Mouse (Mus musculus): ENCODE measurements around the gene Pkp4. TPM values are rescaled to one million over a fixed set of nuclear protein-coding genes. Genes with fewer than 3 reads are reported as not detected.
"Not testable (repeated sequence)": the region's sequence is repeated elsewhere in the genome, so short reads cannot be mapped to it uniquely, and the experiment has no call there.

The Pkp4 gene
- polyA plus RNA-seq, 1 experiment from 2014 or later, result 32.4 TPM

GRCm38 (mm10) chr2:59383852-59384776 lies 223.5 kb downstream of the Pkp4 start:
- H3K9me3 ChIP-seq, result no peaks in the 10 kb centered on the region
- H3K4me1 ChIP-seq, result no peaks in the 10 kb centered on the region
- no peak overlapping the region for H3K4me3 ChIP-seq
- no peak overlapping the region for H3K27ac ChIP-seq (replicated peaks)
- no peak for ATAC-seq (ENCODE audit: extremely low read depth, insufficient number of reproducible peaks, low FRiP score, low TSS enrichment)
- H3K4me2 ChIP-seq, result no peak overlapping the region
- 69% methylated on average over 10 of the region's 10 CpGs for WGBS
- H3K36me3 ChIP-seq, result no peaks in the 10 kb centered on the region
- H3K27me3 ChIP-seq (replicated peaks), result no peaks in the 10 kb centered on the region
- peak overlapping the region; percentile 19; the same call in 1 of the 2 replicates for H3K9ac ChIP-seq

GRCm38 (mm10) chr2:59385211-59385935 lies 224.7 kb downstream of the Pkp4 start:
- Histone ChIP-seq H3K4me3 (no peak overlapping the region), H3K4me2 (no peak overlapping the region), H3K4me1 (no peaks in the 10 kb centered on the region), H3K9me3 (no peaks in the 10 kb centered on the region), H3K27me3 (replicated peaks) (no peaks in the 10 kb centered on the region), H3K27ac (replicated peaks) (no peak overlapping the region), H3K9ac (no peak overlapping the region), H3K36me3 (no peaks in the 10 kb centered on the region)
- no peak for ATAC-seq (ENCODE audit: extremely low read depth, insufficient number of reproducible peaks, low FRiP score, low TSS enrichment)
- 56% methylated on average over 4 of the region's 4 CpGs for WGBS

DNA sequence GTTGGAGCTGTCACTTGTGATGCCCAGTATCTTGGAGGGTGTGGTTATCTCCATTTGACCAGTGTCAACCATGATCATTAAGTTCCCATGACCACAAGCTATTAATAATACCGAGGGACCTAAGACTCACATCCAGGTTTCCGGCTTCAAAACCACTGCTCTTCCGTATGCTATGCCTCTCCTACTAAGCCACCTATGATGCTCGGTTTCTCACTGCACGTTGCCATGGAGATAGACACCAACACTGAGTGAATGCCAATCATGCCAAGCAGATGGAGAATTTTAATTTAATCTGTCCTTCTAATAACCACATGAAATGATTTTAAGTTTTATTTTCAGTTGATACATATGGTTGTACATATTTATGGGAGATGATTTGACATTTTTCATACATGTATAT lies 229.3 kb downstream of the Pkp4 start:
- ATAC-seq (ENCODE audit: extremely low read depth, insufficient number of reproducible peaks, low FRiP score, low TSS enrichment), result no peak
- no peak overlapping the region for H3K4me2 ChIP-seq
- 80% methylated on average over 5 of the region's 5 CpGs for WGBS
- no peak overlapping the region for H3K9ac ChIP-seq
- no peaks in the 10 kb centered on the region; the same call in 1 of the 2 replicates for H3K9me3 ChIP-seq
- no peaks in the 10 kb centered on the region for H3K4me1 ChIP-seq
- H3K27me3 ChIP-seq (replicated peaks), result no peaks in the 10 kb centered on the region
- no peak overlapping the region for H3K27ac ChIP-seq (replicated peaks)
- H3K4me3 ChIP-seq, result no peak overlapping the region
- no peaks in the 10 kb centered on the region for H3K36me3 ChIP-seq

DNA sequence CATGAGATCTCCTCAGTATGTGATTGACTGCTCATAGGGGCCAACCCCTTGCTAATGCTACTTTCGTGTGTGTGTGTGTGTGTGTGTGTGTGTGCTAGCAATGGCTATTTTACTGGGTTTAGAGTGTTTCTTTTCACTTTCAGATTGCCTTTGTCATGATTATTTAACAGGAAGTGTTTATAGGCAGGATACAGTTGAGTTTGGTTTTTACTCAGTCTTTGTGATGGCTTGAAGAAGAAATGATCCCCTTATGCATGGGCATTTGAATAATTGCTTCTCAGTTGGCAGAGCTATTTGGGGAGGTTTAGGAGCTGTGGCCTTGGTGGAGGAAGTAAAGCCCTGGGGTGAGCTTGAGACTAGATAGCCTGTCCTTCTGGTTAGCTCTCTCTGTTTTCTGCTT lies 232.5 kb downstream of the Pkp4 start:
- 80% methylated on average over 1 of the region's 1 CpGs for WGBS
- Histone ChIP-seq H3K27me3 (replicated peaks) (no peaks in the 10 kb centered on the region), H3K36me3 (no peaks in the 10 kb centered on the region), H3K9me3 (no peaks in the 10 kb centered on the region; the same call in 1 of the 2 replicates), H3K4me3 (no peak overlapping the region), H3K4me1 (no peaks in the 10 kb centered on the region), H3K27ac (replicated peaks) (no peak overlapping the region), H3K4me2 (no peak overlapping the region), H3K9ac (no peak overlapping the region)
- no peak for ATAC-seq (ENCODE audit: extremely low read depth, insufficient number of reproducible peaks, low FRiP score, low TSS enrichment)

GRCm38 (mm10) chr2:59394651-59395050 lies 234.0 kb downstream of the Pkp4 start:
- H3K4me2 ChIP-seq, result no peak overlapping the region
- H3K4me3 ChIP-seq, result no peak overlapping the region
- 88% methylated on average over 4 of the region's 4 CpGs for WGBS
- ATAC-seq (ENCODE audit: extremely low read depth, insufficient number of reproducible peaks, low FRiP score, low TSS enrichment), result no peak
- no peak overlapping the region for H3K9ac ChIP-seq
- H3K36me3 ChIP-seq, result no peaks in the 10 kb centered on the region
- H3K9me3 ChIP-seq, result no peaks in the 10 kb centered on the region; the same call in 1 of the 2 replicates
- H3K4me1 ChIP-seq, result no peaks in the 10 kb centered on the region
- H3K27ac ChIP-seq (replicated peaks), result no peak overlapping the region
- no peaks in the 10 kb centered on the region for H3K27me3 ChIP-seq (replicated peaks)

GRCm38 (mm10) chr2:59395160-59395650 lies 234.6 kb downstream of the Pkp4 start:
- not testable (repeated sequence) for ATAC-seq (ENCODE audit: extremely low read depth, insufficient number of reproducible peaks, low FRiP score, low TSS enrichment); H3K27ac ChIP-seq (replicated peaks); H3K9me3 ChIP-seq; H3K9ac ChIP-seq; H3K4me3 ChIP-seq; H3K4me1 ChIP-seq; H3K4me2 ChIP-seq; H3K27me3 ChIP-seq (replicated peaks); H3K36me3 ChIP-seq
- WGBS, result 53% methylated on average over 1 of the region's 1 CpGs

- H3K9me3 ChIP-seq, result no peaks in the 10 kb centered on the region; the same call in 1 of the 2 replicates
- no peaks in the 10 kb centered on the region for H3K27me3 ChIP-seq (replicated peaks)
- no peak overlapping the region for H3K27ac ChIP-seq (replicated peaks)
- no peak for ATAC-seq (ENCODE audit: extremely low read depth, insufficient number of reproducible peaks, low FRiP score, low TSS enrichment)
- no peak overlapping the region for H3K9ac ChIP-seq
- no peaks in the 10 kb centered on the region for H3K36me3 ChIP-seq
- 86% methylated on average over 1 of the region's 1 CpGs for WGBS
- H3K4me2 ChIP-seq, result no peak overlapping the region
- peaks cover 7% of the 10 kb centered on the region; the same call in 1 of the 2 replicates for H3K4me1 ChIP-seq
- no peak overlapping the region for H3K4me3 ChIP-seq
These were observed 235.9 kb downstream of the Pkp4 start for GRCm38 (mm10) chr2:59396555-59396954.

DNA sequence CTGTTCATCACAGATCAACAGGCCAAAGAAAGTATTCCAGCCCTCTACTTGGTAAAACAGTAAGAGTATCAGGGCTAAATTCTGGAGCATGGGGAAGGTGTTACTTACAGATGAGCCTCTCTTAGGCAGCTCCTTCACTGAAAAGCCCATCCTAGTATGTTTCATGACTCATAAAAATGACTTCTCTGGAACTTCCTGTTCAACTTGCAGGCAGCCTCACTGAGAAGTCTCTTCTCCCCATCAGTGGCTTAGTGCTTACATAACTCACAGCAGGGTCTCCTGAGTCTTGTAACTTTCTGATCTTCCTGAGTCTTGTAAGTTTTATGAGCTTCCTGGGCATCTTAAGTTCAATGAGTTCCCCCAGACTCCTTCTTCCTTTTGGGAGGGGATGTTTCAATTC lies 236.9 kb downstream of the Pkp4 start:
- Histone ChIP-seq H3K9me3 (no peaks in the 10 kb centered on the region), H3K4me1 (peaks cover 11% of the 10 kb centered on the region; the same call in 1 of the 2 replicates), H3K4me3 (no peak overlapping the region), H3K36me3 (no peaks in the 10 kb centered on the region), H3K27ac (replicated peaks) (no peak overlapping the region), H3K27me3 (replicated peaks) (no peaks in the 10 kb centered on the region), H3K9ac (no peak overlapping the region), H3K4me2 (no peak overlapping the region)
- ATAC-seq (ENCODE audit: extremely low read depth, insufficient number of reproducible peaks, low FRiP score, low TSS enrichment), result no peak

DNA sequence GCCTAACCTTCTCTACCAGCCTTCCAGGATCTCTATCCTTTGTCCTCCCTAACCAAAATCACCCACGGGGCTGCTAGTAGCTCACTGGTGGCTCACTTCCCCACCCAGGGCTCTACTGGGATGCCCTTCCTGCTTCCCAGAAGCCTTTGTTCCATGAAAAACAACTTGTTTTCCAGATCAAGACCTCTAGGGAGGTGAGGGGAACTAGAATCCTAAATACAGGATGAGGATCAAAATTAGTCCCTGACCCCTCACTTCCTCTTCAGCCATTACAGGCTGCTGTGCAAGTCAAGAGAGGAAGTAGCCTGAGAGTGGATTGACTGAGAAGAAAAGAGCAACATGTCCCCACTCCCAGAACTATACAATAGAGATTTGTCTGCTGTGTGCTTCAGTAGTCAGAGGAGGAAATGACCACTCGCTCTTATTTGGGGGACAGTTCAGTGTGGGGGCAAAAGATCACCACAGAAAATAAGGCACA lies 240.3 kb downstream of the Pkp4 start:
- Histone ChIP-seq H3K9ac (no peak overlapping the region), H3K27me3 (replicated peaks) (no peaks in the 10 kb centered on the region), H3K36me3 (no peaks in the 10 kb centered on the region), H3K27ac (replicated peaks) (peak overlapping the region; percentile 68), H3K9me3 (no peaks in the 10 kb centered on the region), H3K4me2 (no peak overlapping the region), H3K4me3 (no peak overlapping the region), H3K4me1 (peaks cover 11% of the 10 kb centered on the region; the same call in 1 of the 2 replicates)
- no peak for ATAC-seq (ENCODE audit: extremely low read depth, insufficient number of reproducible peaks, low FRiP score, low TSS enrichment)
- WGBS, result 49% methylated on average over 2 of the region's 2 CpGs

- peak; percentile 74 for ATAC-seq (ENCODE audit: extremely low read depth, insufficient number of reproducible peaks, low FRiP score, low TSS enrichment)
- WGBS, result 53% methylated on average over 8 of the region's 8 CpGs
These were observed 241.3 kb downstream of the Pkp4 start for GRCm38 (mm10) chr2:59401841-59402461.

GRCm38 (mm10) chr2:59404022-59404421 lies 243.4 kb downstream of the Pkp4 start:
- WGBS, result 81% methylated on average over 8 of the region's 8 CpGs
- H3K36me3 ChIP-seq, result no peaks in the 10 kb centered on the region
- no peak for ATAC-seq (ENCODE audit: extremely low read depth, insufficient number of reproducible peaks, low FRiP score, low TSS enrichment)

More at GRCm38 (mm10) chr2:59401841-59402461, 241.3 kb downstream of the Pkp4 start:
- Histone ChIP-seq H3K4me3 (no peak overlapping the region), H3K4me1 (peaks cover 19% of the 10 kb centered on the region), H3K27me3 (replicated peaks) (no peaks in the 10 kb centered on the region), H3K9ac (no peak overlapping the region), H3K4me2 (no peak overlapping the region), H3K36me3 (no peaks in the 10 kb centered on the region), H3K27ac (replicated peaks) (peak overlapping the region; percentile 68), H3K9me3 (no peaks in the 10 kb centered on the region)

More at GRCm38 (mm10) chr2:59404022-59404421, 243.4 kb downstream of the Pkp4 start:
- Histone ChIP-seq H3K4me1 (peaks cover 30% of the 10 kb centered on the region), H3K9me3 (no peaks in the 10 kb centered on the region), H3K4me3 (no peak overlapping the region), H3K4me2 (no peak overlapping the region), H3K9ac (no peak overlapping the region), H3K27ac (replicated peaks) (no peak overlapping the region), H3K27me3 (replicated peaks) (no peaks in the 10 kb centered on the region)
